Mouse (Mus musculus): ENCODE measurements at regions not wholly inside any gene's neighbourhood (a gene's known extent, or its start where the extent isn't known, plus 50 kb on each side); places are given as distances from the start of the nearest gene placed in this dataset.
A peak's percentile ranks its signal among the peaks of the same experiment; 100 is the strongest.
"Not testable (repeated sequence)": the region's sequence is repeated elsewhere in the genome, so short reads cannot be mapped to it uniquely, and the experiment has no call there.

DNA sequence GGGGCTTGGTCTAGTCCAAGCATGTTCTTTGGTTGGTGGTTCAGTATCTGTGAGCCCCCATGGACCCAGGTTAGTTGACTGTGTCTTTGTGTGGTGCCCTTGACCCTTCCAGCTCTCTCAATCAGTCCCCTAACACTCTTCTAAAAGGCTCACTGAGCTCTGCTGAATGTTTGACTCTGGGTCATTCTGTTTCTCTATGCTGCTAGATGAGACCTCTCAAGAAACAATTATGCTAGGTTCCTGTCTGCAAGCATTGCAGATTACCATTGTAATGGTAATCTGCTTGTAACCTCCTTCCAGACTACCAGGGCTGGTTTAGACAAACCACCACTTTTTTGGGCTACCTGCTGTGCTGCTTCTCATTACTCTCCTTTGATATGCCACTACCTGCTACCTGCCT is 2863.9 kb downstream of the Gm37988 start:
- Histone ChIP-seq H3K4me1 (no peaks in the 10 kb centered on the region), H3K36me3 (no peaks in the 10 kb centered on the region), H3K27ac (replicated peaks) (no peak overlapping the region), H3K9ac (no peak overlapping the region), H3K4me2 (replicated peaks) (no peak overlapping the region), H3K27me3 (no peaks in the 10 kb centered on the region), H3K4me3 (replicated peaks) (no peak overlapping the region), H3K9me3 (replicated peaks) (no peaks in the 10 kb centered on the region)
- no peak for ATAC-seq (ENCODE audit: insufficient number of reproducible peaks, low FRiP score, low TSS enrichment, low read depth)

DNA sequence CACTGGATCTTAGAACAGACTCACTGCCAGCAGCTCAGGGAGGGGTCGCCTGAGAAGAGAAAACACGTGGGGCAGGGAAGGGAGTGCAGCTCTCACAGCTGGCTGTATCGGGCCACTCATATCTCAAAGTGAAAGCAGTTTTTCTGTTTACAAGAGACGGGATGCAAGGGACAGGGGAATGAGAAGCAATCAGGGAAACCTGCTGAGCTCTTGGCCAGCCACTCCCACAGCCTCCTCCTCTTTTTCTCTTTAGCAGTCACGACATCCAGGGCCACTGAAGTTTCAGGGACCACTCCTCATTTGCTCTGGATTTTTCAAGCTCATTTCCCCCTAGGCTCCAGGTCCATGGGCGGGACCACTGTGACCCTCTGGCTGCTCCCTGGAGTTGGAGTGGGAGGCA is 2901.5 kb downstream of the Gm37988 start:
- not testable (repeated sequence) for H3K9ac ChIP-seq; H3K27ac ChIP-seq (replicated peaks); H3K36me3 ChIP-seq; H3K4me1 ChIP-seq; H3K4me3 ChIP-seq (replicated peaks); H3K4me2 ChIP-seq (replicated peaks); H3K27me3 ChIP-seq; ATAC-seq (ENCODE audit: insufficient number of reproducible peaks, low FRiP score, low TSS enrichment, low read depth); H3K9me3 ChIP-seq (replicated peaks)
- WGBS, result 82% methylated on average over 6 of the region's 6 CpGs

DNA sequence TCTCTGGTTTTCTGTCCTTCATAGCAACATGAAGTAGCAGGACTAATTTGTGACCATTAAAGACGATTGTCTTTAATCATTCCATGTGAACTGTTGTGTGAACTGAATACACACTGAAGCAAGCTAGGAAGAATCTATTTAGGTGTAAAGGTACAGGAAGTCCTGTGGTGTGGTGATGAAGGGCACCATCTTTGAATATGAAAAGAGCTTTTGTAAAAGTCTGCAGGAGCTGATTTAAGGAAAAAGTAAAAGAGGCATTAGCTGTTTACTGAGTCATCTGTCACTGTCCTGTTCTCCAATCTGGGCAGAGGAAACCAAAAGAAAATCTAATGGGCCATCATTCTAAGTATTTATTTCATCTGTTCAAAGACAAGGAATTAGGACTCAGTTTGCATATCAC is 2925.0 kb downstream of the Gm37988 start:
- no peaks in the 10 kb centered on the region for H3K36me3 ChIP-seq
- H3K27me3 ChIP-seq, result no peaks in the 10 kb centered on the region
- no peak overlapping the region for H3K4me3 ChIP-seq (replicated peaks)
- no peak overlapping the region for H3K9ac ChIP-seq
- no peaks in the 10 kb centered on the region for H3K9me3 ChIP-seq (replicated peaks)
- WGBS, result 60% methylated on average over 1 of the region's 1 CpGs
- no peak overlapping the region for H3K27ac ChIP-seq (replicated peaks)
- no peak overlapping the region for H3K4me2 ChIP-seq (replicated peaks)
- no peak for ATAC-seq (ENCODE audit: insufficient number of reproducible peaks, low FRiP score, low TSS enrichment, low read depth)
- no peaks in the 10 kb centered on the region for H3K4me1 ChIP-seq

DNA sequence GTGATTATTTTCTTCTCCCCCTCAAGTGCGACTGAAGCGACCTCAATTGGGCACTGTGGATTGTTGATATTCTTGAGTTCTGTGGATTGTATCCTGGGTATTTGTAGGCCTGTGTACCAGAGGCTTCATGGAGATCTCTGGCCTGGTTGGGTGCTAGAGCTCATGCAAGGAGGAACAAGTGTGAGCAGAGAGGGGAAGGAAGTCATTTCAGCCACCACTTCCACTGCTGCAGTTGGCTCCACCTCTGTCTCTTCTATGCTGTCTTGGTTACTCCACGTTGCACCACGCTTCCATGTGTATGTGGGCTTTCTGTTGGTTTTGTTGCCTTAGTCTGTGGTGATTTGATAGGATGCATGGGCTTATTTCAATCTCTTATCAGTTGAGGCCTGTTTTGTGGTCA is 2929.6 kb downstream of the Gm37988 start:
- ATAC-seq (ENCODE audit: insufficient number of reproducible peaks, low FRiP score, low TSS enrichment, low read depth), result no peak
- Histone ChIP-seq H3K36me3 (no peaks in the 10 kb centered on the region), H3K4me2 (replicated peaks) (no peak overlapping the region), H3K9me3 (replicated peaks) (no peaks in the 10 kb centered on the region), H3K4me3 (replicated peaks) (no peak overlapping the region), H3K27ac (replicated peaks) (no peak overlapping the region), H3K4me1 (no peaks in the 10 kb centered on the region), H3K9ac (no peak overlapping the region), H3K27me3 (no peaks in the 10 kb centered on the region)
- 84% methylated on average over 4 of the region's 4 CpGs for WGBS

DNA sequence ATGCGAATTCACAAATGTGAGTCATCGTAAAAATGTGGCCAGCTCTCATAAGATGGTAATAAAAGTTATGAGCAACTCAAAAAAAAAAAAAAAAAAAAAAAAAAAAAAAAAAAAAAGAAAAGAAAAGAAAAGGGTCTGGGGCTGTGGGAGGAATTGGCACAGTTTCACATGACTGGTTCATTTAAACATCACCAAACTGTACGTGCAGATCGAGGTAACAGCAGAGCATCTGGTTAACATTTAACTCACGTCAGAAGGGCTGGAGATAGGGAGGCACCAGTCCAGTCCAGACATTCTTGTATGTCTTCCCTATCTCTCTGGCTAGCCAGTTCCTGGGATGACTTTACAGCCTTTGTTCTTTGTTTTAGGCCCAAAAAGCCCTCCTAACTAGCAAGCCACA is 2938.2 kb downstream of the Gm37988 start:
- no peak for ATAC-seq (ENCODE audit: insufficient number of reproducible peaks, low FRiP score, low TSS enrichment, low read depth)
- 53% methylated on average over 5 of the region's 5 CpGs for WGBS

DNA sequence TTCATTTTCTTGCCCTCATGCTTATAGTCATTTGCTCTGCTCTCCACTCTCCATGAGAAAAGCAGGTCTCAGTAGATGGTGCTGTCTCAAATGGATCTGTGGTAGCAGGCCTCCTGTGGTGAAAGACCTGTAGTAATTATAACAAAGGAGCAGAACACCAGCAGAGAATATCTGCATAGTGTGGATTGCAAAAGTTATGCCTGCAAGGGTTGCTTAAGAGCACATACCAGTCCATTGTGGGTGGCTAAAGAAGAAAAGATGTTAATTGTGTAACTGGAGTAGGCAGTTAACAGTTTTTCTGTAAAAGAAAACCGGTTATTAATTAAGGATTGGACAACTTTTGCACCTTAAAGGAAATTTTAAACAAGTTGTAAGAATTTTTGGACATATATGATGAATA is 2969.0 kb downstream of the Gm37988 start:
- Histone ChIP-seq H3K9me3 (replicated peaks) (no peaks in the 10 kb centered on the region), H3K4me3 (replicated peaks) (no peak overlapping the region), H3K27me3 (no peaks in the 10 kb centered on the region), H3K36me3 (no peaks in the 10 kb centered on the region), H3K4me1 (no peaks in the 10 kb centered on the region), H3K9ac (no peak overlapping the region), H3K4me2 (replicated peaks) (no peak overlapping the region), H3K27ac (replicated peaks) (no peak overlapping the region)
- 14% methylated on average over 1 of the region's 1 CpGs for WGBS
- ATAC-seq (ENCODE audit: insufficient number of reproducible peaks, low FRiP score, low TSS enrichment, low read depth), result no peak

More for the DNA sequence above, 2938.2 kb downstream of the Gm37988 start:
- Histone ChIP-seq H3K4me3 (replicated peaks) (no peak overlapping the region), H3K4me1 (no peaks in the 10 kb centered on the region), H3K27ac (replicated peaks) (no peak overlapping the region), H3K9me3 (replicated peaks) (no peaks in the 10 kb centered on the region), H3K27me3 (no peaks in the 10 kb centered on the region), H3K36me3 (no peaks in the 10 kb centered on the region), H3K9ac (no peak overlapping the region), H3K4me2 (replicated peaks) (no peak overlapping the region)

DNA sequence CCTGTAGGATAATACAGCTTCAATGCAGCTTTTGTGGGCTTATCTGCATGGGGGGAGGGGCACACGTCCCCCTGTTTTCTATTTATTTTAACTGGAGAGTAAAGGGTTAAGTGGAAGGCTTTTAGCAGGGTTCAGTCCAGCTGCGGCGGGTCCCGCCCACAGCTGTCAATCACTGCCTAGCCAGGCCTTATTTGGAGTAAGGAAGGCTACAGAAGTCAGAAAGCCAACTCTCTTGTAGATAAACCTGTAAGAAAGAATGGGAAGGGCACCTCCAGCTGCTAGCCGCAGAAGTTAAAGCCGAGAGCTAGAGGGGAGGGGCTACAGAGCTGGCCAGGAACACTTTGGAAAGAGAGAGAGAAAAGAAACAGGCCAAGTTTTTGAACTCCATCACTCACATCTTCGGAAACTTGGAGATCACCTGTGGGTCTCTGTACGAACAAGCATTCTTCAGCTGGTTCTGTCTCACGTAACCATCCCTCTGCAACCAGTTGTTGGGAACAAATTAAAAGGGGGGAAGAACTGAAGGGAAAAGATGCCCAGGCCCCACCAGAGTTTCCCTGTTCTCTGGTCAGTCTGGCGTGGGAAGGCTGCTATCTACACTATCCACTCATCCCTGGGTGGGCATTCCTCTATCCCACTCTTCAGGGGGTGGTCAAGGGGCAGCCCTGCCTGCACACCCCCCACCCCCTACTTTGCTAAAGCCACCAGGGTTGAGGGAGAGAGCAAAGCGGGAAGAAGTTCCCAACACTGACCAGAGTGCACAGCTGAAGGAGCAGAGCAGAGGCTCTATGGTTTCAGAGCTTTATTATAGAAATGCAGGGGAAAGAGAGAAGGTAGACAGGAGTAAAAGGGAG is 2969.7 kb downstream of the Gm37988 start:
- Histone ChIP-seq H3K4me3 (replicated peaks) (no peak overlapping the region), H3K9ac (no peak overlapping the region), H3K4me1 (no peaks in the 10 kb centered on the region), H3K27ac (replicated peaks) (no peak overlapping the region), H3K9me3 (replicated peaks) (no peaks in the 10 kb centered on the region), H3K4me2 (replicated peaks) (0 out of 2 replicates have a peak overlapping the region, but pooled peaks have one; percentile 10), H3K36me3 (no peaks in the 10 kb centered on the region), H3K27me3 (no peaks in the 10 kb centered on the region)
- no peak for ATAC-seq (ENCODE audit: insufficient number of reproducible peaks, low FRiP score, low TSS enrichment, low read depth)
- 8% methylated on average over 11 of the region's 11 CpGs for WGBS

DNA sequence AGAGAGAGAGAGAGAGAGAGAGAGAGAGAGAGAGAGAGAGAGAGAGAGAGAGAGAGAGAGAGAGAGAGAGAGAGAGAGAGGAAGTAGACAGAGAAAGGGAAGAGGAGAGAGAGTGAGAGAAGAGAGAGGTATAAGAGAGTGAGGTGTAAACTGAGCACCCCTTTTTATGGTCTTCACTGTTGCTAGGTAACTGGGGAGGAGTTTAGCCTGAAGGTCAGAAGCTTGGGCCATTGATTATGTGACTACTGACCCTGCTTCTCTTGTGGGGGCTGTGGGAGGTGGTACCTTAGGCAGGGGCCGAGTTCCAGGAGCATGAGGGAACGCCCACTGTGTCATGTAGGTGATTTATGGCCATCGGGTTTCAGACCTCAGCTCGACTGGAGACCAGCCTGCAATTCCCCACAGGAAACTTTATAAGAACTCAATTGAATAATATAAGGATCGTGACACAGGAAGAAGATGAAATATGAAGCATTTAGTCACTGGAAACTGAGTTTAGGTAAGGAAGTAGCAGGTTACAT is 2970.4 kb downstream of the Gm37988 start:
- H3K36me3 ChIP-seq; H3K9me3 ChIP-seq (replicated peaks); H3K27ac ChIP-seq (replicated peaks); H3K27me3 ChIP-seq; H3K9ac ChIP-seq; H3K4me3 ChIP-seq (replicated peaks); ATAC-seq (ENCODE audit: insufficient number of reproducible peaks, low FRiP score, low TSS enrichment, low read depth); H3K4me2 ChIP-seq (replicated peaks); H3K4me1 ChIP-seq: not testable (repeated sequence)
- 33% methylated on average over 5 of the region's 5 CpGs for WGBS

DNA sequence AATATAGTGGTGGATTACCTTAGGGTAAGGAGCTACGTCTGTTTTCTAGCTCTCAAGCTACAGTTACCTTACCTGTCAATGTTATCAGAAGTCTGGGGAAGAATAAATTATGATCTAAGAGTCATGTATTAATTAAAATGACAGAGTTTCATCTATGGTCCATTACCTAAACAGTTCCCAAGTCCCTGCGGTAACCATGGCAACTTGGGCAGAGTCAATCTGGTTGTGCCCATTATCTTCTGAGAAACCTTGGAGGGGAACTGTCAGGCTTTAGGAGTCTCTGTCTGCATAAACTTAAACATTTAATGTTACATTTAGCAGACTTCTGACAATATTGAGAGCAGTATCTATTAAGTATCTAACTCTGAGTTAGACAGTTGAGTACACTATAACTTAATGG is 2971.0 kb downstream of the Gm37988 start:
- H3K36me3 ChIP-seq, result no peaks in the 10 kb centered on the region
- H3K27ac ChIP-seq (replicated peaks), result no peak overlapping the region
- no peak overlapping the region for H3K4me3 ChIP-seq (replicated peaks)
- H3K4me1 ChIP-seq, result no peaks in the 10 kb centered on the region
- no peaks in the 10 kb centered on the region for H3K9me3 ChIP-seq (replicated peaks)
- no peak overlapping the region for H3K9ac ChIP-seq
- ATAC-seq (ENCODE audit: insufficient number of reproducible peaks, low FRiP score, low TSS enrichment, low read depth), result no peak
- H3K4me2 ChIP-seq (replicated peaks), result no peak overlapping the region
- 72% methylated on average over 2 of the region's 2 CpGs for WGBS
- no peaks in the 10 kb centered on the region for H3K27me3 ChIP-seq

DNA sequence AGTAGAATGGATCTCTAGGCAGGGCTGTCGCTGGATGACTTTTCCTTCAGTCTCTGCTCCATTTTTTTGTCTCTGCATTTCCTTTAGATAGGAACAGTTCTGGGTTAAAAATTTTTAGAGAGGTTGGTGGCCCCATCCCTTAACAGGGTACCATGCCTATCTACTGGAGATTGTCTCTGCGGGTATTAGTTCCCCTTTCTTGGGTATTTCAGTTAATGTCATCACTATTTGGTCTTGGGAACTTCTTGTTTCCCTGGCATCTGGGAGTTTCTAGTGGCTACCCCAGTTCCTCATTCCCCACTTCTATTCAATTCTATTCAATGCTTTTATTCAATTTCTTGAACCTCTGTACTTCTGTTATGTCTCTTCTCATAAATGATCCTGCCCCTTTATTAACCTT is 3016.3 kb downstream of the Gm37988 start:
- H3K9ac ChIP-seq, result no peak overlapping the region
- no peak overlapping the region for H3K4me2 ChIP-seq (replicated peaks)
- ATAC-seq (ENCODE audit: insufficient number of reproducible peaks, low FRiP score, low TSS enrichment, low read depth), result no peak
- H3K4me3 ChIP-seq (replicated peaks), result no peak overlapping the region
- no peak overlapping the region for H3K27ac ChIP-seq (replicated peaks)
- no peaks in the 10 kb centered on the region for H3K27me3 ChIP-seq
- no peaks in the 10 kb centered on the region for H3K4me1 ChIP-seq
- WGBS, result 83% methylated on average over 2 of the region's 2 CpGs
- no peaks in the 10 kb centered on the region for H3K36me3 ChIP-seq
- H3K9me3 ChIP-seq (replicated peaks), result no peaks in the 10 kb centered on the region
